Mouse (Mus musculus): ENCODE measurements at regions not wholly inside any gene's neighbourhood (a gene's known extent, or its start where the extent isn't known, plus 50 kb on each side); places are given as distances from the start of the nearest gene placed in this dataset.
A peak's percentile ranks its signal among the peaks of the same experiment; 100 is the strongest.

GRCm38 (mm10) chr13:26109013-26109412 lies 661.0 kb downstream of the Hdgfl1 start:
- no peaks in the 10 kb centered on the region for H3K9me3 ChIP-seq (ENCODE audit: control insufficient read depth, low read length)
- no peak overlapping the region for H3K9ac ChIP-seq
- H3K27me3 ChIP-seq (ENCODE audit: control insufficient read depth, insufficient read depth, low read length): no peaks in the 10 kb centered on the region
- H3K4me1 ChIP-seq (replicated peaks; ENCODE audit: control insufficient read depth, insufficient read depth, low read length): no peaks in the 10 kb centered on the region
- no peaks in the 10 kb centered on the region for H3K36me3 ChIP-seq (replicated peaks; ENCODE audit: control insufficient read depth, insufficient read depth)
- H3K4me3 ChIP-seq (replicated peaks; ENCODE audit: low read length): no peak overlapping the region
- no peak for ATAC-seq (ENCODE audit: low FRiP score)
- WGBS: 91% methylated on average over 2 of the region's 2 CpGs
- no peak for DNase-seq (ENCODE audit: low spot score)
- no peak overlapping the region for H3K27ac ChIP-seq
- H3K4me2 ChIP-seq (replicated peaks): no peak overlapping the region

DNA sequence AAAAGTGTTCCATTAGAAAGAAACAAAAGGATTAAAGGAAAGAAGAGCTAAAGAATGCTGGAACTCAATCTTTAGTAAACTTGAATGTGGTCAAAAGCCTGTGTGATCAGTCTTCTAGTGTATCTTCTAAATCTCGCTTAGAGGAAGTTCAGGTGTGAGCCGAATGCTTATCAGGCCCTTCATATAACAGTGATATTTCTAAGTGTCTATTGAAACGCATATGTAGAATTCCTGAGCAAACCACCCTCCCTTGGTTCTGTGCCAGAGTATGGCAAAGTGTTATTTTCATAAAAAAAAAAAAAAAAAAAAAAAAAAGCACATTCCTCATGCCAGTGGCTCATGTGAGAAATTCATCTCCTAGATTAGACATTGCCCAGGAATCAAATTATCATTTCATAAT lies 681.2 kb downstream of the Hdgfl1 start:
- no peaks in the 10 kb centered on the region for H3K9me3 ChIP-seq (ENCODE audit: control insufficient read depth, low read length)
- ATAC-seq (ENCODE audit: low FRiP score) (no peak), DNase-seq (ENCODE audit: low spot score) (no peak)
- no peaks in the 10 kb centered on the region for H3K4me1 ChIP-seq (replicated peaks; ENCODE audit: control insufficient read depth, insufficient read depth, low read length)
- H3K9ac ChIP-seq: no peak overlapping the region
- H3K36me3 ChIP-seq (replicated peaks; ENCODE audit: control insufficient read depth, insufficient read depth): no peaks in the 10 kb centered on the region
- no peak overlapping the region for H3K4me3 ChIP-seq (replicated peaks; ENCODE audit: low read length)
- H3K27me3 ChIP-seq (ENCODE audit: control insufficient read depth, insufficient read depth, low read length): no peaks in the 10 kb centered on the region
- no peak overlapping the region for H3K27ac ChIP-seq
- no peak overlapping the region for H3K4me2 ChIP-seq (replicated peaks)
- WGBS: 79% methylated on average over 3 of the region's 3 CpGs

- ATAC-seq (ENCODE audit: low FRiP score): peak; percentile 53; the same call in 1 of the 2 replicates
- H3K9me3 ChIP-seq (ENCODE audit: control insufficient read depth, low read length): no peaks in the 10 kb centered on the region
- no peak overlapping the region for H3K4me3 ChIP-seq (replicated peaks; ENCODE audit: low read length)
- no peaks in the 10 kb centered on the region for H3K36me3 ChIP-seq (replicated peaks; ENCODE audit: control insufficient read depth, insufficient read depth)
- H3K27ac ChIP-seq: peak overlapping the region; percentile 50
- H3K27me3 ChIP-seq (ENCODE audit: control insufficient read depth, insufficient read depth, low read length): no peaks in the 10 kb centered on the region
- H3K4me1 ChIP-seq (replicated peaks; ENCODE audit: control insufficient read depth, insufficient read depth, low read length): no peaks in the 10 kb centered on the region
- WGBS: 63% methylated on average over 2 of the region's 2 CpGs
- H3K4me2 ChIP-seq (replicated peaks): no peak overlapping the region
- no peak for DNase-seq (ENCODE audit: low spot score)
- H3K9ac ChIP-seq: no peak overlapping the region
Measured at GRCm38 (mm10) chr13:26080814-26081213, 689.2 kb downstream of the Hdgfl1 start.

DNA sequence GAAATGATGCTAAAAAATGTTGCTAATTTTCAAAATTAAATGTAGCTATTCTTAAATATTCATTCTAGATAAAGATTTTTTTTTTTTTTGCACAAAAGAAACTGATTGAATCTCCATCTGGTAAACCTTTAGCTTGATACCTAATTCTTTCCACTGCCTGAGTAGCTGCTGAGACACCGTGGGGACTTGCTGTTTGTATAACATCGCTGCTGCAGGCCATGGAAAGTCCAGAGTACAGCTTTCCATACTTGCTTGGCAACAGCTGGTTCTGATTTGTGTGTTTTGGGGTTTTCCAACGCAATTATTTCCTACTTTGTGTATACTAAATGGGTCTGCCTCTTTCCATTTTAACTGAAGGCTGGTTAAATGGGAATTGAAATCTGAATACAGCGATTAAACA lies 689.7 kb downstream of the Hdgfl1 start:
- Histone ChIP-seq H3K27ac (0 out of 2 replicates have a peak overlapping the region, but pooled peaks have one; percentile 43), H3K9ac (no peak overlapping the region), H3K4me3 (replicated peaks; ENCODE audit: low read length) (no peak overlapping the region), H3K4me2 (replicated peaks) (no peak overlapping the region), H3K36me3 (replicated peaks; ENCODE audit: control insufficient read depth, insufficient read depth) (no peaks in the 10 kb centered on the region), H3K9me3 (ENCODE audit: control insufficient read depth, low read length) (no peaks in the 10 kb centered on the region), H3K27me3 (ENCODE audit: control insufficient read depth, insufficient read depth, low read length) (no peaks in the 10 kb centered on the region), H3K4me1 (replicated peaks; ENCODE audit: control insufficient read depth, insufficient read depth, low read length) (no peaks in the 10 kb centered on the region)
- ATAC-seq (ENCODE audit: low FRiP score) (no peak), DNase-seq (ENCODE audit: low spot score) (no peak)
- WGBS: 56% methylated on average over 4 of the region's 4 CpGs

GRCm38 (mm10) chr13:26079362-26079761 lies 690.6 kb downstream of the Hdgfl1 start:
- Histone ChIP-seq H3K9ac (no peak overlapping the region), H3K4me2 (replicated peaks) (no peak overlapping the region), H3K4me1 (replicated peaks; ENCODE audit: control insufficient read depth, insufficient read depth, low read length) (no peaks in the 10 kb centered on the region), H3K4me3 (replicated peaks; ENCODE audit: low read length) (no peak overlapping the region), H3K27me3 (ENCODE audit: control insufficient read depth, insufficient read depth, low read length) (no peaks in the 10 kb centered on the region), H3K36me3 (replicated peaks; ENCODE audit: control insufficient read depth, insufficient read depth) (no peaks in the 10 kb centered on the region), H3K9me3 (ENCODE audit: control insufficient read depth, low read length) (no peaks in the 10 kb centered on the region), H3K27ac (no peak overlapping the region)
- no peak for DNase-seq (ENCODE audit: low spot score)
- ATAC-seq (ENCODE audit: low FRiP score): no peak
- 88% methylated on average over 1 of the region's 1 CpGs for WGBS

- ATAC-seq (ENCODE audit: low FRiP score) (no peak), DNase-seq (ENCODE audit: low spot score) (no peak)
Measured at GRCm38 (mm10) chr13:26061322-26061721, 708.6 kb downstream of the Hdgfl1 start.

GRCm38 (mm10) chr13:26037699-26038098 lies 732.3 kb downstream of the Hdgfl1 start:
- no peaks in the 10 kb centered on the region for H3K36me3 ChIP-seq (replicated peaks; ENCODE audit: control insufficient read depth, insufficient read depth)
- no peaks in the 10 kb centered on the region for H3K4me1 ChIP-seq (replicated peaks; ENCODE audit: control insufficient read depth, insufficient read depth, low read length)
- no peaks in the 10 kb centered on the region for H3K9me3 ChIP-seq (ENCODE audit: control insufficient read depth, low read length)
- H3K27ac ChIP-seq: no peak overlapping the region
- no peak overlapping the region for H3K9ac ChIP-seq
- ATAC-seq (ENCODE audit: low FRiP score) (no peak), DNase-seq (ENCODE audit: low spot score) (no peak)
- H3K4me3 ChIP-seq (replicated peaks; ENCODE audit: low read length): no peak overlapping the region
- H3K4me2 ChIP-seq (replicated peaks): no peak overlapping the region
- H3K27me3 ChIP-seq (ENCODE audit: control insufficient read depth, insufficient read depth, low read length): no peaks in the 10 kb centered on the region

More at GRCm38 (mm10) chr13:26061322-26061721, 708.6 kb downstream of the Hdgfl1 start:
- Histone ChIP-seq H3K27me3 (ENCODE audit: control insufficient read depth, insufficient read depth, low read length) (no peaks in the 10 kb centered on the region), H3K4me2 (replicated peaks) (no peak overlapping the region), H3K9me3 (ENCODE audit: control insufficient read depth, low read length) (no peaks in the 10 kb centered on the region), H3K9ac (no peak overlapping the region), H3K36me3 (replicated peaks; ENCODE audit: control insufficient read depth, insufficient read depth) (no peaks in the 10 kb centered on the region), H3K27ac (0 out of 2 replicates have a peak overlapping the region, but pooled peaks have one; percentile 17), H3K4me3 (replicated peaks; ENCODE audit: low read length) (no peak overlapping the region), H3K4me1 (replicated peaks; ENCODE audit: control insufficient read depth, insufficient read depth, low read length) (no peaks in the 10 kb centered on the region)
- WGBS: 35% methylated on average over 2 of the region's 2 CpGs

- Histone ChIP-seq H3K27me3 (ENCODE audit: control insufficient read depth, insufficient read depth, low read length) (no peaks in the 10 kb centered on the region), H3K4me2 (replicated peaks) (no peak overlapping the region), H3K9ac (no peak overlapping the region), H3K36me3 (replicated peaks; ENCODE audit: control insufficient read depth, insufficient read depth) (no peaks in the 10 kb centered on the region), H3K27ac (no peak overlapping the region), H3K9me3 (ENCODE audit: control insufficient read depth, low read length) (no peaks in the 10 kb centered on the region), H3K4me1 (replicated peaks; ENCODE audit: control insufficient read depth, insufficient read depth, low read length) (no peaks in the 10 kb centered on the region), H3K4me3 (replicated peaks; ENCODE audit: low read length) (no peak overlapping the region)
- ATAC-seq (ENCODE audit: low FRiP score): no peak
- no peak for DNase-seq (ENCODE audit: low spot score)
- 94% methylated on average over 3 of the region's 3 CpGs for WGBS
Measured at GRCm38 (mm10) chr13:26026386-26026785, 743.6 kb downstream of the Hdgfl1 start.

DNA sequence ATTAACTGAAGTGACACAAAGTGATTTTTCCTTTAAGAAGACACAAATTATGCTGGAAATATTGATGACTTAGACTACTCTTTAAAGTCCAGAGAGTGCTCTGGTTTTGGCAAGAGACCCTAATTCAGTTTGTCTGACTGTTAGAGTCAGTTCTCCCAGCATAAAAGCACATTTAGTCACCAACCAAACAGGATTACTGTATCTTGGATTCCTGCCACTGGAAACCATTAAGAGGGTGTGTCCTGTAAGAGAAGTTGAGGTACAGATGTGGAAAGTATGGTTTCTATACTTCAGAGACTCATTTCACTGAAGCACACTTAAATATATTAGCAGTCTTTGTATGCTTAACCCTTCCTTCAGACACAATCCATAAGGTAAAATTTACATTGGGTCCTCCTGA lies 745.3 kb downstream of the Hdgfl1 start:
- ATAC-seq (ENCODE audit: low FRiP score): no peak
- Histone ChIP-seq H3K9me3 (ENCODE audit: control insufficient read depth, low read length) (no peaks in the 10 kb centered on the region), H3K4me3 (replicated peaks; ENCODE audit: low read length) (no peak overlapping the region), H3K4me2 (replicated peaks) (no peak overlapping the region), H3K36me3 (replicated peaks; ENCODE audit: control insufficient read depth, insufficient read depth) (no peaks in the 10 kb centered on the region), H3K4me1 (replicated peaks; ENCODE audit: control insufficient read depth, insufficient read depth, low read length) (no peaks in the 10 kb centered on the region), H3K9ac (no peak overlapping the region), H3K27ac (no peak overlapping the region), H3K27me3 (ENCODE audit: control insufficient read depth, insufficient read depth, low read length) (no peaks in the 10 kb centered on the region)
- no peak for DNase-seq (ENCODE audit: low spot score)

DNA sequence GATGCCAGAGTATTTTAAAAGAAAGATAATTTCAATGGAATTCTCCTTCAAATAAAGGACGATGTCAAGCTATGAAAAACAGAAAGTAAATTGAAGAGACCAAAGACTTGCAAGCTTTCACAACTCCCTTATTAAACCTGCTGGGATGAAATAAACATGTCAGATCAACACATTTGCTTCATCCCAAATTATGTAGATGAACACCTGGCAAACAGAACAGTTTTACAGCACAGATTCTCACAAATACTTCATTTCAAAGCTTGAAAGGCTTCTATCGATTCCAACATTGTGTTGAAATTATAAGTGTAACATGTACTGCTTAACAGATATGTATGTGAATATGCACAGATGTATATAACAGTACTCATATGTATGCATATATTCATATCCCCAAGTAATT lies 749.5 kb downstream of the Hdgfl1 start:
- H3K4me2 ChIP-seq (replicated peaks): no peak overlapping the region
- ATAC-seq (ENCODE audit: low FRiP score) (no peak), DNase-seq (ENCODE audit: low spot score) (no peak)
- 95% methylated on average over 2 of the region's 2 CpGs for WGBS
- no peak overlapping the region for H3K9ac ChIP-seq
- no peaks in the 10 kb centered on the region for H3K27me3 ChIP-seq (ENCODE audit: control insufficient read depth, insufficient read depth, low read length)
- H3K36me3 ChIP-seq (replicated peaks; ENCODE audit: control insufficient read depth, insufficient read depth): no peaks in the 10 kb centered on the region
- H3K9me3 ChIP-seq (ENCODE audit: control insufficient read depth, low read length): no peaks in the 10 kb centered on the region
- H3K4me3 ChIP-seq (replicated peaks; ENCODE audit: low read length): no peak overlapping the region
- no peaks in the 10 kb centered on the region for H3K4me1 ChIP-seq (replicated peaks; ENCODE audit: control insufficient read depth, insufficient read depth, low read length)
- H3K27ac ChIP-seq: no peak overlapping the region

Measured in hindbrain, embryonic 14.5 days (tissue).